Mouse (Mus musculus) fibroblast of lung, adult 2 months (primary cell): ENCODE measurements at regions not wholly inside any gene's neighbourhood (a gene's known extent, or its start where the extent isn't known, plus 50 kb on each side); places are given as distances from the start of the nearest gene placed in this dataset.

ENCODE experiments used
- DNase-seq: peaks from one replicate; pipeline ENCODE4 v3.0.0-alpha.2; 2011; ENCODE audit warnings: low read depth

DNA sequence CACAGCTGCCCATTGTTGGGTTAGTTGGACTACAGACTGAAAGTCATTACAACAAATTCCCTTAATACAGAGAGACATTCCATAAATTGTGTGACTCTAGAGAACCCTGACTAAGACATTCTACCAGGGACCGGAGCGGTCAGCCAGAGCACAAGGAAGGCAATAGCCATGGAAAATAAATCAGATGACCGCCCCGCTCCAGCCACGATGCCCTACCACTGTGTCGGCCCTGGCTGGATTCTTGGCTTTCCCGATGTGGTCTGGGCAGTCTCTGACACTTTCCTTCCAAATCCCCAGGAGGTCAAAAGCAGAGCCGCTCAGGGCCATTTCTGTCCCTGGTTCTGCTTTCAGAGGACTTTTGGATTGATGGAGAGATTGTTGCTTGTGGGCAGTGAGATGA lies 57.8 kb downstream of the Lsm3 start:
- no peak for DNase-seq

DNA sequence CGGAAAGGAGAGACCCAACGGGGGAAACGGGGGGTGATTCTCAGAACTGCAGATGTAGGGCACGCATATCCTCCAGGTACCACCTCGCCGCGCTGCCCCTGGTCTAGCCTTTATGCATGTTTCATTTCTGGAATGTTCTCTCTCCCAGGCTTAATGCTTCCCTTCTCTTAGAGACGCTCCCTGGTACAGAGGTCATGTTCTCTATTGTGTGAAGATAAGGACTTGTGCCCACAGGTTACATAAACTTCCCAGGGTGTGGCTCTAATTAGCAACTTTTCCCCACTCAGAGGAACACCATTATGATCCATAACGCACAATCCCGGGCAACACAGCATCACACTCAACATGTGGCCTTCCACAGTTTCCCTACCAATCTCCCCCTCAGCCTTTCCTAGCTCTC lies 58.7 kb downstream of the Lsm3 start:
- no peak for DNase-seq

- no peak for DNase-seq
Observed at GRCm38 (mm10) chr6:91575662-91576364, 60.1 kb downstream of the Lsm3 start.

DNA sequence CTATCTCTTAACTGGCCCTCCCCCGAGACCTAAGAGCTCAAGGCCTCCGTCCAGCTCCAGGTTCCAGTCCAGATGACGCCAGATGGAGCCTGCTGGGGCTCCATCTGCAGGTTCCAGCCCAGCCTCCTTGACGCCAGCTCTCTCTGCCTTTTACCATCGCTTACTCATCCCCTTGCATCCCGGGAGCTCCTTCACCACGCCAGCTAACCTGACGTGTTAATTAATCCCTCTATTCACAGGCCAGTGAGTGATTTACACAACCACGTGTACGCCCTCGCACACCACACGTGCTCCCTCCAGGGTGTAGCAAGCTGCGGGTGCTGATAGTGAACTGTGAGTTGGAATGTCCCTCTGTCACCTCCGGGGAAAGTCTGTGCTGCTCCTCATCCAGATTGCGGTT lies 61.2 kb downstream of the Lsm3 start:
- no peak for DNase-seq

GRCm38 (mm10) chr6:91579666-91580065 lies 63.9 kb downstream of the Lsm3 start:
- peak; percentile 88 for DNase-seq

DNA sequence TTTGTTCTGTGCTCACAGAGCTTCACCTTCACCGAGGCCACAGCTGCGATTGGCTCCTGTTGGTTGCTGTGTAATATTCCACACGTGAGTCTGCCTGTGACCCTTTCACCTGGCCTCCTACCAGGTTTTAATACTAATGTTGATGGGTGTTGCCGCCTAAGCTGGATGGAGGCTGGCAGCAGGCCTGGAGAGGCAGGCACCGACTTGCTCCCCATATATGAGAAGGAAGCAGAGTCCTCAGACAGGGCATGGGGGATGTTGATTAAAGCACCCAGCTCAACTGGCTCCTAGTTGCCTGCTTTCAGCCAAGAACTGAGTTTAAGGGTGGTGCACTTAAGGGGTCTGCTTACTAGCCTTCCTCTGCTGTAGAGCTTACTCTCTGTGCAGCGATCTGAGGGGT lies 64.9 kb downstream of the Lsm3 start:
- no peak for DNase-seq

GRCm38 (mm10) chr6:91582338-91582737 lies 66.6 kb downstream of the Lsm3 start:
- peak; percentile 96 for DNase-seq

- no peak for DNase-seq
Observed at GRCm38 (mm10) chr6:91583346-91583745, 67.6 kb downstream of the Lsm3 start.

GRCm38 (mm10) chr6:91585543-91585942 lies 69.8 kb downstream of the Lsm3 start:
- DNase-seq: no peak

GRCm38 (mm10) chr6:91589181-91589580 lies 73.5 kb downstream of the Lsm3 start:
- no peak for DNase-seq

GRCm38 (mm10) chr6:91590395-91590794 lies 74.7 kb downstream of the Lsm3 start:
- DNase-seq: no peak

- no peak for DNase-seq
Observed at GRCm38 (mm10) chr6:91590806-91591571, 75.3 kb downstream of the Lsm3 start.

DNA sequence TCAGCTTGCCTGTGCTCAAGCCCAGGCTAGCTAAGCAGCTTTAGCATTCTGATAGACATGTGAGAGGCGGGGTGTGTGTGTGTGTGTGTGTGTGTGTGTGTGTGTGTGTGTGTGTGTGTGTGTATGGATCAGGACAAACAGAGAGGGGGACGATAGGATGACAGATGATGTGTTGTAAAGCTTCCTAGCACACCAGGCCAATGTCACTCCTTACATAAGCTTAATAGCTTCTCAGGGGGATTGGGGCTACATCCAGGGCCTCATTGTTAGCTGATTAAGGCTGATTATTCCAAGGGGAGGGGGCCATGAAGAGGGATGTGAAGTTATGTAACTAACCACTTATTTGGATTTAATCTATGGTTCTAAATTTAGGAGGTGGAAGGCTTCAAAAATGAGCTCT lies 76.9 kb downstream of the Lsm3 start:
- no peak for DNase-seq

- DNase-seq: peak; percentile 98
Observed at GRCm38 (mm10) chr6:91598942-91599341, 83.2 kb downstream of the Lsm3 start.

DNA sequence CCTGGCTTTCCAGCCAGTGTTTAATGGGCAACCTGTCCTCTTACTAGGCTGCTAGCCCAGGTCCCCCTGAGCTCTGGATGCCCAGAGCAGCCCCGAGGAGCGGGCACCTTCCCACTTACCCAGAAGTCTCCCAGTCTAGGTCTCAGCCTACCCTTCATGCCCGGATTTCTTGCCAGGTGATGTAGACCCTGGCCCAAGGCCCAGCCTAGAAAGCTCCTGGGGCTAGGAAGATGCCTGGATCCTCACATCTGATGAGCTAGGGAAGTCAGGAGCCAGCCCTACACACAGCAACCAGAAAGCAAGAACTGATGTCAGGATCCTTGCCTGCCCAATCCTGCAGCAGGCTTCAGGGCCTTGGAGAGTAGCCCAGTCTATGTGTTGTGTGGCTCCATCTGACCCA lies 83.7 kb upstream of the Slc6a6 start:
- no peak for DNase-seq

GRCm38 (mm10) chr6:91606634-91607215 lies 77.1 kb upstream of the Slc6a6 start:
- no peak for DNase-seq

DNA sequence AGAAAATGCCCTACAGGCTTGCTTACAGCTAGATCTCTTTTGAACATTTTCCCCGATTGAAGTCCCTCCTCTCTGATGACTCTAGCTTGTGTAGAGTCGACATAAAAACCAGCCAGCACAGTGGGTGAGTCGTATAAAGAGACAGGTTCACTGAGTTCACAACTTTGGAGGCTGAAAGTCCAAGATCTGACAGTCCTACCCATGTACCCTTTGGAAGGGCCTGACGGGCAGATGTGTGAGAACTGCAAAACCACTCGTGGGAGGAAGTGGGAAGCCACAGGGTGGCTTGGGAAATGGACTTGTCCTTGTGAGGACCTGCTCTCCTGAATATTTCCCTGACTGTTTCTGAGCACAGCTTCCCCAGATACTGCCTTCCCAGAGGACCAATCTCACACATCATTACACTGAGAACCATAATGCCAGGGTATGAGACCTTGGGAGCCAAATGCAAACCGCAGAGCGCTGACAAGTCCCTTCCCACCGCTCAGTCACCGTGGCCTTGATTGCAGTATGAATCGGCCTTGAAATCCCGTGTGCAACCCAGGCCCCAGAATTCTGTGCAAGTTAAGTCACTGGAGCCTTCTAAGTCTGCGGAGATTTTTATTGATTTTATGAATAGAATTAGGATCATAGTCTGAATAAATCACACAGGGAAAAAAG lies 76.1 kb upstream of the Slc6a6 start:
- DNase-seq: no peak

DNA sequence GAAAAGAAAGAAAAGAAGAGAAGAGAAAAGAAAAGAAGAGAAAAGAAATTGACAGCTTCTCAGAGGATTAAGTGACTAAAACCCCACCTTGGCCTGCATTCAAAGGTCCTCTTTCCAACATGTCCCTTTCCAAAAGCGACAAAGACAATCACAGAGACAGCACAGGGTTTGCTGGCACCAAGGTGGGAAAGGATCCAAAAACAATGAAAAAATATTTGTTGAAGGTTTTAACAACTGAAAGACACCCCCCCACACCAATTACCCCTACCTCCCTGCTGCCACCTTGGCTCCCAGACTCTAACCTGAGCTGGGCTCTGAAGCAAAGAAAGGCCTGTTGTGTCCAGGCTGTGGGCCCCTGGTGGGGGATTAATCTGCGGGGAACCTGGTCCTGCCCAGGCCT lies 74.2 kb upstream of the Slc6a6 start:
- no peak for DNase-seq

DNA sequence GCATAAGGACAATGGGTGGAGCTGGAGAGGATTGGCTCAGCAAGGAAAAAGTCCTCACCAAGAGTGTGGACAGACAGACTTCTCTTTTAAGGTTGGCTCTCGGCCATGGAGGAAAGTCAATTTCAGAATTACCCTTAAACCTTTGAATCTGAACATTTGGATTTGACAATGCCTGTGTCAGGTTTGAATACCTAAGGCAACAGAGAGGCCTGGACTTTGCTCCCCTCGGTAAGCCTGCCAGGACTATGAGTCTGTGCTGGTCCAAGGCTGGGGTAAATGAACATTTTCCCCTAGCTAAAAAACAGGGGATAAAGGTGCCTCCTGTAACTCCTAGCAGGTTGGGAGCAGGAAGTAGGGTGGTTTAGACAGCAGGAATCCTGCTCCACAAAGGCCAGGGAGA lies 68.8 kb upstream of the Slc6a6 start:
- no peak for DNase-seq

DNA sequence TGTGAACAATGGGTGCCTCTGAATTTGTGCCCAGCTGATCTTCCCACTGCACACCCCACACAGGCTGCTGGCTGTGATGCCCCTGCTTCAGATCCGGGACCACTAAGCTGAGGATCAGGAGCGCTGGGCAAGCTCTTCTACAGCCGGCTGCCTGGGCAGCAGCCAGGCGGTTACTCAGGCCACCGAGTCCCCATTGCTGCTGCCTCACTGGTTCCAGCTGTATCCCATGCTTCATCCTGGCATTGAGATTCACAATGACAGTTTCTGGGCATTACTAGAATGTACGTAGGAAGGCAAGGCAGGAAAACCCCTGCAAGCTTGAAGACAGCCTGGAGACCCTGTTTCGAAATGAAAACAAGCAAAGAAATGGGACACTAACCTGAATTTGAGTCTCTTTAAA lies 67.3 kb upstream of the Slc6a6 start:
- DNase-seq: peak; percentile 64

- DNase-seq: peak; percentile 58
Observed at GRCm38 (mm10) chr6:91617031-91617596, 66.7 kb upstream of the Slc6a6 start.

DNA sequence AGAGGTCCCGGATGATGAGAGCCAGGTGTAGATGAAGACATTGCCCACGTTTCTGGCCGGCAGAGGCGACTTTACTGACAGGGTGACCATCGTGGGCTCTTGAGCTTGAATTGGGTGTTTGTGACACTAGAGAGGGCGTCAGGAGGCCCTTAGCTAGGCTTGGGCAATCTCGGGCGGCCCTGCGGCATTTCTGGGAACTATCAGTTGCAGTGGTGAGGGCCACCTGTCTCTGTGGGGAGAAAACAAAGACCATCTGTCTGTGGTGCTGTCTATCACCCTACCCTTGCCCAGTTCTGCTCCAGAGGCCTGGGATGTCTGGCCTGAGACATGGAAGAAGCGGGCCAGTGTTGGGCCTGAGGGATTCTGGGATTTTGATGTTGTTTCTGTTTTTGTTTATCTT lies 66.2 kb upstream of the Slc6a6 start:
- no peak for DNase-seq
